Mouse (Mus musculus) left cerebral cortex, postnatal 36 days (tissue): ENCODE measurements around the gene Rccd1. TPM values are rescaled to one million over a fixed set of nuclear protein-coding genes. Genes with fewer than 3 reads are reported as not detected.
A peak's percentile ranks its signal among the peaks of the same experiment; 100 is the strongest.

Experiments used
- DNase-seq, 2 experiments: peaks; one replicate each; pipeline ENCODE4 v3.0.0; 2021 to 2022; ENCODE audit warnings: low spot score in 2 of 2, mixed read lengths in 1 of 2
- intact Hi-C: fragments of 180-260 bp; cut with DNase I; formaldehyde crosslinking; loops from one replicate; pipeline ENCODE4 v1.15.1; 2025
- total RNA-seq, 2 experiments: library from RNA; stranded (reverse); gene quantifications; 2 replicates each; pipeline ENCODE4 v1.2.3; 2021

The Rccd1 gene
- total RNA-seq, 2 experiments from 2014 or later = 13.1 to 17.1 TPM

DNA sequence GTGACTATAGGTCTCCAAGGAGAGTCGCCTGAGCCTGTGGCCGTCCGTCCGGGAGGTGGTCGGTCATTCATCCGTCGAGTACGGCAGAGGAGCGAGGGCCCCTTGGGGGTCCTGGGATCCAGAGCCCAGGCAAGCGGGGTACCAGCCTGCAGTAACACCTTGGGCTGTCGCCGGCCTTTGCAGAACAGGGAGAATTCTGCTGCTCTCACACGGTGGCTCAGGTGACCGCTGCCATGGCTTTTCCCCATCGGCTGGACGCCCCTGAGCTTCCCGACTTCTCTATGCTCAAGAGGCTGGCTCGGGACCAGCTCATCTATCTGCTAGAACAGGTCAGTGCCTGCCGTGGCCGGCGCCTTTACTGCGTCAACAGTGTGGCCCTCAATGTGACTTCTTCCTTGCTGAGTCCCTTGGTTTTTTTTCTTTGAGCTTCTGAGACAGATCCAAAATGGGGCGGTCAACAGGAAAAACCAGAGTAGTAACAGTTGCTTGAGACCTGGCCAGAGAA is 54.5 kb downstream of the Rccd1 start:
- DNase-seq = no peak
- intact Hi-C loops = no loop called here

- intact Hi-C loops = no loop called here
- peak; percentile 94 to 97 for DNase-seq
Measured at GRCm38 (mm10) chr7:80268897-80269750, 55.1 kb downstream of the Rccd1 start, which contains the start of gene Vps33b. Gene Vps33b, plus strand, starts transcription at chr7:80269649.

GRCm38 (mm10) chr7:80267764-80268163 is 56.5 kb downstream of the Rccd1 start:
- no peak for DNase-seq
- intact Hi-C loops = no loop called here

GRCm38 (mm10) chr7:80264606-80265005 is 59.6 kb downstream of the Rccd1 start:
- no peak for DNase-seq
- intact Hi-C loops = no loop called here

GRCm38 (mm10) chr7:80261372-80261990 is 62.8 kb downstream of the Rccd1 start:
- intact Hi-C loops = no loop called here
- DNase-seq = peak; percentile 18 to 22

GRCm38 (mm10) chr7:80260625-80261371 is 63.5 kb downstream of the Rccd1 start, which contains the start of gene Ngrn:
Gene Ngrn, plus strand, starts transcription at chr7:80261215.
- intact Hi-C loops = no loop called here
- DNase-seq = peak; percentile 83 to 84

DNA sequence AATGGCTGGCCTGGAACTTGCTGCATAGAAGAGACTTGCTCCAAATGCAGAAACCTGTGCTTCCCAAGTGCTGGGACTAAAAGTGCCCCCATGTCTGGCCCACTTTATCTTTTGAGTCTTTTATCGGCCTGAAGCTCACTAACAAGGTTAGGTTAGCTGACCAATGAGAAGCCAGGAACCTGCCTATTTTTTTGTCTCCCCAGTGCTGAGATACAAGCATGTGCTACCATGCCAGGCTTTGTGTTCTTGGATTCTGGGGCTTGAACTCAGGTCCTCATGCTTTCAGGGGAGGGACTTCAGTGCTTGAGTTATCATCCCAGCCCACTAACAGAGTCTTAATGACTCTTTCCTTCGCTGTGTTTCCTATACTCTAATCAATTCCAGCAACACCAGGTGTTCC is 66.5 kb downstream of the Rccd1 start:
- DNase-seq = no peak
- intact Hi-C loops = no loop called here

- no peak for DNase-seq
- intact Hi-C loops = no loop called here
Measured at GRCm38 (mm10) chr7:80255981-80256380, 68.3 kb downstream of the Rccd1 start.

- DNase-seq = no peak
- intact Hi-C loops = no loop called here
Measured at GRCm38 (mm10) chr7:80252886-80253285, 71.4 kb downstream of the Rccd1 start.

DNA sequence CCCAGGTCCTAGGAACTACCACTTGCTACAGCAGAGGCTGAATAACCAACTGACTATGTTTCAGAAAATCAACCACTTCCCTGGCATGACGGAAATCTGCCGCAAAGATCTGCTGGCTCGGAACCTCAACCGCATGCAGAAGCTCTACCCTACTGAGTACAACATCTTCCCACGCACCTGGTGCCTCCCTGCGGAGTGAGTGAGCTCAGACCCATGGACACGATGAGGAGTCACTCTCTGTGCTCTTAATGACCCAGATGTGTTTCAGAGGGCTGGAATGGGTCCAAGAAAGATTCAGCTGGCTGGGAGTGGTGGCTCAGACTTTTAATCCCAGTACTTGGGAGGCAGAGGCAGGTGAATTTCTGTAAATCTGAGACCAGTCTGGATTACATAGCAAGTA is 71.8 kb downstream of the Rccd1 start:
- DNase-seq = no peak
- intact Hi-C loops = no loop called here

DNA sequence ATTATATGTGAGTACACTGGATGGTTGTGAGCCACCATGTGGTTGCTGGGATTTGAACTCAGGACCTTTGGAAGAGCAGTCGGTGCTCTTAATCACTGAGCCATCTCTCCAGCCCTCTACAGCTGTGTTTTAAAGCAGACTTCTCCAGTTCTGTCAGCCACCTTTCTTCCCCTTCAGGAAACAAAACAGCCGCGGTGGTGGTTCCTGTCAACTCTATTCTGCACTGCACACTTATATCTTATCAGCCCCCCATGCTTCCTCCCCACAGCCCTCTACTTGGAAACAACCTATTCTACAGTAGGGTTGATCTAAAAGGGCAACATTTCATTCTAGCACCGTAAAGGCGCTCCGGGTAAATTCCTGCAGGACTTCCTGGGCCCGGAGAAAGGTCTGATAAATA is 77.4 kb downstream of the Rccd1 start:
- intact Hi-C loops = no loop called here
- DNase-seq = no peak

DNA sequence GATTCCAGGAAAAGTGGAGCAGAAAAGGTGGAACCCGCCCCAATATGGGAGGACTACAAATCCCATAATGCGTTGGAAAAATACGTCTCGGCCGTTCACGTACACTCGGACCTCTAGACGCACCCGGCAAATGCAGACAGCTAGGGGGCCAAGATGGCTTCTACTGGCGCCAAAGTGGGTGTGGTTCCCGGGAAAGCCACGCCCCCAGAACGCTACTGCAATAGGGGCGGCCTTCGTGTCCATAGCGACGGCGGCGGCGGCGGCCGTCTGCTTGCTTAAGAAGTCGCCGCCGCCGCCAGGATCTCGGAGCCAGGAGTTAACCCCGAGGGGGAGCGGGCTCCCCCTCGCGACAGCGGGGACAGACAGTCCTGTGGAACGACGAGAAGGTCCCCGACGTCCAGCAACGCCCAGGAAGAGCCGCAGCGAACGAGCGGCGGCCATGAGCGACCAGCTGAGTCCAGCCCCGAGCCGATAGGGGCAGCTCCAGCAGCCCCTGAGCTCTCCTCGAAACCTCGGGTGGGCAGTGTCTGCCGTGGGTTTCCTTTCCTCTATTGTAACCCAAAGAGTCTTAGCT is 78.0 kb downstream of the Rccd1 start, which contains the start of gene Ttll13:
TSS of gene Ttll13 (plus strand) at position 229 of the 574 bp plus-strand sequence.
- intact Hi-C loops = no loop called here
- peak; percentile 93 to 94 for DNase-seq

- no peak for DNase-seq
- intact Hi-C loops = no loop called here
Measured at GRCm38 (mm10) chr7:80244851-80245250, 79.4 kb downstream of the Rccd1 start.

Other genes starting within 250 kb of the Rccd1 start
- gene Idh2, start 209.1 kb downstream of the Rccd1 start, total RNA-seq = 10 to 100 TPM; 52.2 to 55.6 TPM
- 10 to 100 TPM; 16.9 to 19.1 TPM for gene Sema4b, start 137.6 kb downstream of the Rccd1 start, total RNA-seq
- gene Cib1, start 91.6 kb downstream of the Rccd1 start, total RNA-seq = 10 to 100 TPM; 21.7 to 21.8 TPM
- 1 to 10 TPM; 6.0 to 6.6 TPM for gene Gdpgp1, start 91.6 kb downstream of the Rccd1 start, total RNA-seq
- 1 to 10 TPM; 1.7 to 1.8 TPM for gene Ttll13, start 78.1 kb downstream of the Rccd1 start, total RNA-seq
- gene Ngrn, start 63.2 kb downstream of the Rccd1 start, total RNA-seq = 10 to 100 TPM; 44.8 to 45.9 TPM
- 10 to 100 TPM; 19.0 to 25.3 TPM for gene Vps33b, start 54.8 kb downstream of the Rccd1 start, total RNA-seq
- 1 to 10 TPM in 1 of 2 experiments, under 1 TPM in 1; 0.95 to 1.8 TPM for gene Prc1, start 30.0 kb downstream of the Rccd1 start, total RNA-seq
- 10 to 100 TPM; 36.4 to 39.6 TPM for gene Unc45a, start 16.6 kb upstream of the Rccd1 start, total RNA-seq
- 10 to 100 TPM; 52.9 to 65.7 TPM for gene Hddc3, start 18.6 kb upstream of the Rccd1 start, total RNA-seq
- gene Man2a2, start 46.9 kb upstream of the Rccd1 start, total RNA-seq = 100 to 1,000 TPM; 128 to 158 TPM
- 1 to 10 TPM; 6.0 to 7.1 TPM for gene Fes, start 63.5 kb upstream of the Rccd1 start, total RNA-seq
- gene Furin, start 81.0 kb upstream of the Rccd1 start, total RNA-seq = 10 to 100 TPM; 30.7 to 38.5 TPM
- 1 to 10 TPM; 5.2 to 5.9 TPM for gene Blm, start 210.7 kb upstream of the Rccd1 start, total RNA-seq